Mouse (Mus musculus) gastrocnemius, adult 18-20 months (tissue): ENCODE results near the gene Carnmt1. TPM values are rescaled to one million over a fixed set of nuclear protein-coding genes. Genes with fewer than 3 reads are reported as not detected.

Experiments
- DNase-seq: peaks from one replicate; pipeline ENCODE4 v3.0.0; 2021; ENCODE audit warnings: low spot score
- total RNA-seq, 2 experiments: library from RNA; stranded (reverse); gene quantifications; 2 replicates each; pipeline ENCODE4 v1.2.3; 2021

Carnmt1 gene
- total RNA-seq, 2 experiments from 2014 or later = 129 to 137 TPM

- no peak for DNase-seq
Measured at GRCm38 (mm10) chr19:18712153-18712865, 41.7 kb downstream of the Carnmt1 start.

- DNase-seq = peak; percentile 97
Measured at GRCm38 (mm10) chr19:18712866-18713300, 42.3 kb downstream of the Carnmt1 start, which contains the start of gene D030056L22Rik. Gene D030056L22Rik, plus strand, starts transcription at chr19:18713193.

- peak; percentile 32 for DNase-seq
Measured at GRCm38 (mm10) chr19:18713357-18713756, 42.8 kb downstream of the Carnmt1 start.

GRCm38 (mm10) chr19:18716374-18716773 is 45.8 kb downstream of the Carnmt1 start:
- DNase-seq = peak; percentile 79

GRCm38 (mm10) chr19:18720337-18720736 is 49.8 kb downstream of the Carnmt1 start:
- no peak for DNase-seq

- no peak for DNase-seq
Measured at GRCm38 (mm10) chr19:18725186-18725585, 54.6 kb downstream of the Carnmt1 start.

- DNase-seq = no peak
Measured at GRCm38 (mm10) chr19:18730255-18730654, 59.7 kb downstream of the Carnmt1 start.

GRCm38 (mm10) chr19:18731077-18731476 is 60.5 kb downstream of the Carnmt1 start:
- no peak for DNase-seq

- DNase-seq = no peak
Measured at GRCm38 (mm10) chr19:18735901-18736300, 65.3 kb downstream of the Carnmt1 start.

GRCm38 (mm10) chr19:18739146-18739545 is 68.6 kb downstream of the Carnmt1 start:
- no peak for DNase-seq

GRCm38 (mm10) chr19:18743946-18744345 is 73.4 kb downstream of the Carnmt1 start:
- no peak for DNase-seq

- no peak for DNase-seq
Measured at GRCm38 (mm10) chr19:18746576-18747340, 76.2 kb downstream of the Carnmt1 start.

- no peak for DNase-seq
Measured at GRCm38 (mm10) chr19:18747379-18747778, 76.8 kb downstream of the Carnmt1 start.

GRCm38 (mm10) chr19:18749598-18750339 is 79.2 kb downstream of the Carnmt1 start, which contains the start of gene Trpm6:
Gene Trpm6, plus strand, starts transcription at chr19:18749983.
- DNase-seq = no peak

Other genes starting within 250 kb of the Carnmt1 start
- 10 to 100 TPM; 24.2 to 24.3 TPM for gene Ostf1, start 38.9 kb upstream of the Carnmt1 start, total RNA-seq
- 1 to 10 TPM; 2.6 to 3.5 TPM for gene Nmrk1, start 38.8 kb upstream of the Carnmt1 start, total RNA-seq
- 1 to 10 TPM; 3.3 to 3.8 TPM for gene D030056L22Rik, start 42.4 kb downstream of the Carnmt1 start, total RNA-seq
- under 1 TPM; 0.09 to 0.19 TPM for gene Trpm6, start 79.2 kb downstream of the Carnmt1 start, total RNA-seq